Mouse (Mus musculus) CD4-positive, CD25-positive, alpha-beta regulatory T cell, adult 2 months (primary cell): ENCODE data around the gene Asb18.

Experiments
- DNase-seq: peaks from one replicate; pipeline ENCODE4 v3.0.0-alpha.2; 2012; ENCODE audit warnings: low read depth, low spot score

The Asb18 gene

DNA sequence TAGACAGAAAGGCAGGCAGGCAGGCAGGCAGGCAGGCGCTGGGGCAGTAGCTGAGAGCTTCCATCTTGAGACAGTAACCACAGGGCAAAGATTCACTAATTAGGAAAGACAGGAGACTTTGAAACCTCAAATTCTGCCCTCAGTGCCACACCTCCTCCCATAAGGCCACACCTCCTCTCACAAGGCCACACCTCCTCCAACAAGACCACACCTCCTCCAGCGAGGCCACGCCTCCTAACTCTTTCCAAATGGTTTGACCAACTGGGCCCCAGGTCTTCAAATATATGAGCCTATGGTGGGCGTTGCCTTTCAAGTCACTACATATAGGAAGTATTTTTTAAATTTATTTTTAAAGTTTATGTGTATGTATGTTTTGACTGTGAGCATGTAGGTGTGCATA lies 113.1 kb downstream of the Asb18 start:
- DNase-seq, result no peak
